Mouse (Mus musculus) layer of hippocampus, adult 2 months (tissue): ENCODE results near the gene Lemd2. TPM values are rescaled to one million over a fixed set of nuclear protein-coding genes. Genes with fewer than 3 reads are reported as not detected.
A peak's percentile ranks its signal among the peaks of the same experiment; 100 is the strongest.

Experiments
- DNase-seq, 2 experiments: peaks; one replicate each; pipeline ENCODE4 v3.0.0; 2022; ENCODE audit warnings: low spot score in 2 of 2
- H3K27ac ChIP-seq: fragments of 200-600 bp; 2 replicates; pipeline ENCODE4 v1.8.1; 2022
- H3K4me3 ChIP-seq: fragments of 200-600 bp; 2 replicates; pipeline ENCODE4 v1.8.1; 2022; ENCODE audit warnings: mild to moderate bottlenecking
- CTCF ChIP-seq: fragments of 200-600 bp; conservative IDR thresholded peaks from 2 replicates; pipeline ENCODE4 v1.8.1; 2022; ENCODE audit warnings: antibody characterized with exemption, mild to moderate bottlenecking, moderate library complexity
- total RNA-seq, 2 experiments: library from RNA; stranded (reverse); gene quantifications; 2 replicates each; pipeline ENCODE4 v1.2.3; 2021

The Lemd2 gene
- total RNA-seq, 2 experiments from 2014 or later = 44.6 to 44.7 TPM

DNA sequence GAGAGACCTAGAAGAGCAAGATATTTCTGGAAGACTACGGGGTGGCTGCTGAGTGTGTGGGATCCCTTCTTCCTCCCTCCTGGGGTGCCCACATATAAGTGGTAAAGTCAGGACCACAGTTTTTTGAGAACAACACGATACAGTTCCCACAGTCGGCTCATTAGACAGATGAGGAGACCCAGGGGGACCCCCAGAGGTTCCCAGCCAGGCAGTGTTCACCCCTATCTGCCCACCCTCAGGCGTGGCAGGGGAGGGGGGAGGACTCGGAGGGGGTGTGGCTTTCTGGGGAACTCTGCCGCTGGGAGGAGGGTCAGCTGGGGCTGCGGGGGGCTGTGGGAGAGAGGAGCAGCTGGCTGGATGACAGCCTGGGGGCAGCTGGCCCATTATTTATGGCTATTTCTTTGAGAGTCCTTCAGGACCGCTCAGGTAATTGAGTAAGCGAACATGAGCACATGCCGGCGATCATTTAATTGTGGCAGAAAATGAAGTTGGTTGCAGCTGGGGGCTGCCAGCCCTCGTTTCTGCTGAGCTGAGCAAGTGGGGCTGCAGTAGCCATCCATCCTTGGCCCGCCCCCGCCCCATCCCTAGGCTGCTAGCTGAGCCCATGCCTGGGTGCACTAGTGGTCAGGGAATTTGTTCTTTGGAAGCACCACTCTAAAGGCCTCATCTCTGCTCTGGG, 28.9 kb downstream of the Lemd2 start:
- no peak for DNase-seq
- H3K4me3 ChIP-seq = no peak overlapping the region

DNA sequence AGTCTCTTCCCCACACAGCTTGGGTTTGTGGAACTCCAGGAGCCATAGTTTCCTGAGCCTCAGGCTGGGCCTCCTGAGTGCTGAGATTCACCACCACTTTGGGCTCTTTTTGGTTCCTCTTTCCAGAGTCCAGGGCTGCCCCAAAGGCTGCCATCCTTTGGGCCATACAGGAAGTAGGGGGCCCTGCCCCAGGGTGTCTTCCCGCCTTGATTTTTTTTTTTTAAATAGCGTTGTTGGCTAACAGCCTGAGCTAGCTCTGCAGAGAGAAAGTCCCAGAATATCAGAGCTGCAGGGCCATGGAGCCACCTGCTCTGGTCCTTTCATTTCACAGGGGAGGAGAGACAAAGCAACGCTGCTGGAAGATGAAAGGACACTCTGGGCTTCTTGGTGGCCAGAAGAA, 30.6 kb downstream of the Lemd2 start:
- H3K4me3 ChIP-seq = no peak overlapping the region
- DNase-seq = no peak
- no peak for TF ChIP-seq CTCF
- no peak overlapping the region for H3K27ac ChIP-seq

More for the DNA sequence above, 28.9 kb downstream of the Lemd2 start:
- no peak overlapping the region for H3K27ac ChIP-seq
- no peak for TF ChIP-seq CTCF

DNA sequence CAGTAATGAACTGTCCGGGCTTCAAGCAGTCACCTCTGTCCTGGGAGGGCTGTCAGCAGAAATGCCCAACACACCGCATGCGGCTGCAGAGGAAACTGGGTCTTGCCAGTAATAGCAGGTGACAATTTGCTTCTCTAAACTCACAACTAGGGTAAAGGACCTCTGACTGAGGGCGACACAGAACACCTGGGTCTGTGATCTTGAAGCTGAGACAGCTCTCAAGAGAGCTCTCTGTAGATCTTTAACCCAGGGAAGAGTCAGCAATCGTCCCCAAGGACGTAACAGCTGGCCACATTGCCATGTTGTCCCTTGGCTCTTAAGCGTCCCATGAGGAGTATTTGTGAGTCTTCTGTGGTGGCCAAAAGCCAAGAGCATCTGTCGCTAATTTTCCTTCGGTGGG, 31.8 kb downstream of the Lemd2 start:
- Histone ChIP-seq H3K4me3 (no peak overlapping the region), H3K27ac (no peak overlapping the region)
- DNase-seq = no peak
- no peak for TF ChIP-seq CTCF

- H3K27ac ChIP-seq = no peak overlapping the region
- TF ChIP-seq CTCF = no peak
- no peak overlapping the region for H3K4me3 ChIP-seq
- no peak for DNase-seq
These were observed 33.1 kb downstream of the Lemd2 start for GRCm38 (mm10) chr17:27171121-27171520.

DNA sequence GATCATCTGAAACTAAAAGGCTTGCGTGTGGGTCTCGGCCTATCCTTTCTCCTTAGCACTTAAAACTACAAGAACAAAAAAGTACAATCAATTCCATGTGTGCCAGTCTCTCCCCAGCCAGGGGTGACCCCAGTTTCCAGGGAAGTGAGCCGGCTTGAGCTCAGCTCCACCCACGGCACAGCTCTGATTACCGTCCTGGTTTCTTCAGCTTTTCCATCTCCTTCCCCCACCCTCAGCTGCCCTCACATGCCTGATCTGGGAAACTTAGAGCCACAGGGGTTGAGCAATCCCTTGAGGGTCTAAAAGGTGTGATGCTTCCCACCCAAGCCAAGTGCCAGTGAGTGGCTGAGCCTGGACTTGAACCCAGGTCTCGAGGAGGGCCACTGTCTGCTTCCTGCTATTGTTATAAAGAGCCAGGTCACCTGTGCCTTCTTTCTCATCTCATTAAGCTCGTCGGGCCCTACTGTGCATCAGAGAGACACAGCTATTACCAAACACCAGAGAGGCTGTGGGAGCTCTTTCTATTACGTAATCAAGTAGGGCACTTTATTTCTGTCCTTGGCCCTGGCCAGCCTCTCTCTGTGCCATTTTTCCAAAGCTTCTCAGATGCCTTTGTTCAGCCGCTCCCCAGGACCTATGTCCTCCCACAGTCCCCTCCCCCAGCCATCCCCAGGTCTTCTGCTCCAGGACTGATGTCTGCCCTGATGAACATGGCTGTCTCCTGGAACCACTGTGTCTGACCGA, 34.1 kb downstream of the Lemd2 start:
- DNase-seq = no peak
- Histone ChIP-seq H3K4me3 (no peak overlapping the region), H3K27ac (no peak overlapping the region)
- TF ChIP-seq CTCF = no peak

DNA sequence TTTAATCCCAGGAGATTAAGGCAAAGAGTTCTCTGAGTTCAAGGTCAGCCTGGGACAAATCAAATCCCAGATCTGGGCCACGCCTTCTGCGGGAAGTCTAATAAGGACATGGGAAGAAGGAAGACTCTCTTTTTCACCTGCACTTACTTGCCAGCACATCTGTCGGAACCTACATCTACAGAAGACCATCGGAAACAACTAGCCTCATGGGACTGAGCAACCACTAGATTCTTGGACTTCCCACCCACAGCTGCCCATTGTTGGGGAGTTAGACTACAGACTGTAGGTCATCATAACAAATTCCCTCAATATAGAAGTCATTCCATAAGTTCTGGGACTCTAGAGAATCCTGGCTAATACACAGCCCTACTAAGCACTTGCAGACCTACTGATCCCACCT, 35.7 kb downstream of the Lemd2 start:
- no peak overlapping the region for H3K4me3 ChIP-seq
- no peak overlapping the region for H3K27ac ChIP-seq
- DNase-seq = no peak
- TF ChIP-seq CTCF = no peak

DNA sequence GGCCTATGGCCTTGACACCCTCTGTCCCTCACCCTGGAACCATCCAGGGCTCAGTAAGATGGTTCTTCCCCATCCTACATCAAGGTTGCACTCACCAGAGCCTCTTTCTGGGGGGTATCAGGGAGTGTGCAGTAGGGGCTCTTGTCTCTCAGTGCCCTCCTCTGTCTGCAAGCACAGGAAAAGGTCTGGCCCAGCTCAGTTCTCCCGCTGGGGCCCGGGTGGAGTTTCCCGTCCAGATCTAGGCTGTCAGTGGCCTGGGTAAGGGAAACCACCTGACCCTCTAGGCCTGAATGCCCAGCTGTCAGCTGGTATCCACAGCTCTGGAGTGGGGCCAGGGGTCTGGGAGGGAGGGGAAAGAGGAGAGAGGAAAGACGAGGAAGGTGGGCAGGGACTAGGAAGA, 36.7 kb downstream of the Lemd2 start, which contains the start of gene Ip6k3:
Ip6k3 (minus strand) TSS at position 251 of the 400 bp plus-strand sequence.
- H3K27ac ChIP-seq = no peak within 1 kb of the TSS
- no peak for TF ChIP-seq CTCF
- DNase-seq = no peak
- no peak within 1 kb of the TSS for H3K4me3 ChIP-seq

- TF ChIP-seq CTCF = no peak
- no peak for DNase-seq
- Histone ChIP-seq H3K27ac (no peak overlapping the region), H3K4me3 (no peak overlapping the region)
These were observed 37.4 kb downstream of the Lemd2 start for GRCm38 (mm10) chr17:27166901-27167300.

GRCm38 (mm10) chr17:27165054-27165773, 39.1 kb downstream of the Lemd2 start:
- H3K4me3 ChIP-seq = no peak overlapping the region
- H3K27ac ChIP-seq = no peak overlapping the region
- peak; percentile 44 to 58 for DNase-seq
- peak; percentile 80 for TF ChIP-seq CTCF

DNA sequence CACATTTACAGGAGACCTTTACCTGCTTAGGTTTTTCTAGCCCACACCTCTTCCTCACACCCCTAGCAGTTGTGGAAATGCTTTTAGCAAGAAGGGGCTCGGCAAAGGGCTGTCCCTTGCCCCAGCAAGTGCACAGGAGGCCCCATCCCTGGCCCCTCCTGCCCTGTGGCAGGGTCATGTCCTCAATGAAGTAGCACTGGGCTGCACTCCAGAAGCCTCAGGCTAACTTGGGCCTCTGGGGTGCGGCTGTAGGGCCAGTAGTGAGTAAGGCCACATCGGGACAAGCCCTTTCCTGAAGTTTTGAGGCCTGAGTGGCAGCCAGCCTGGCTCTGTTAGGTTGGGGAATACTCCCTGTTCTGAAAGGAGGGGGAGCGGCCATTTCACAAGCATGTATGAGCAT, 43.4 kb downstream of the Lemd2 start:
- no peak overlapping the region for H3K27ac ChIP-seq
- TF ChIP-seq CTCF = no peak
- DNase-seq = no peak
- no peak overlapping the region for H3K4me3 ChIP-seq

GRCm38 (mm10) chr17:27159169-27159568, 45.1 kb downstream of the Lemd2 start:
- no peak for TF ChIP-seq CTCF
- Histone ChIP-seq H3K4me3 (no peak overlapping the region), H3K27ac (no peak overlapping the region)
- DNase-seq = no peak

DNA sequence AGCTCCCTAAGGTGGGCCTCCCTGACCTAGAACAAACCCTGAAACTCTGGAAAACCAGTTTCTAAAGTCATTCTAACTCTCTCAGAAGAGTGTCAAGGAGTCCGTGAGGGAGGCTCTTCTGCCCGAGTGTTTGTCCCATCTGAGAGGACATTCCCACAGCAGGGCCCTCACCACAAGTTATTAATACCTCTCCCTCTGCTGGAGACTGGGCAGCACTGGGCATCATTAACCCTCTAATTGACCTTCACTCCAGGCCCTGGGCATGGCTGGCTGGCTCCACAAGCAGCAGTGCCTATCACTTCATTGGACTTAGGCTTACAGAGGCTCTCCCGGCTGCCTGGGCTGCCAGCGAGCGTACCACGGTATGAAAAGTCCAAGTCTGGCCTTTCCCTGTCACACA, 45.8 kb downstream of the Lemd2 start:
- Histone ChIP-seq H3K27ac (no peak overlapping the region), H3K4me3 (no peak overlapping the region)
- no peak for TF ChIP-seq CTCF
- no peak for DNase-seq

DNA sequence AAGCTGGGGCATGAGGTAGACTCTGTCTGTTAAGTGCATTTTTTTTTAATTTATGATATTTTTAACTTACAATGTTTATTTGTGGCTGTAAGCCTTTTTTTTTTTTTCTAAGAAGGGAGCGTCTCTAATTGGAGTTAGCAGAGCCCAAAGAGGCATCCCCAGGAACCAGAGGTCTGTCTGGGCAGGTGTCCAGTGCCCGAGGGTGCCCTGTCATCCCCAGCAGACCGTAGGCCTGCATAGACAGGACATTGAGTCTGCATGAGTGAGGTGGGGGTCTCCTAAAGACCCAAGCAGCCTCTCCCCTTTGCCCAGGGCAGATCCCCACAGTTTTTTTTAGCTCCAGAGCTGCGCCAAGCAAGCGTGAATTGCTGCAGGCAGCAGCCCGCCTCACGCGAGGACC, 48.5 kb downstream of the Lemd2 start:
- no peak for TF ChIP-seq CTCF
- no peak overlapping the region for H3K27ac ChIP-seq
- H3K4me3 ChIP-seq = no peak overlapping the region
- DNase-seq = no peak
